Mouse (Mus musculus) MEL-GATA-1-ER (cell line): ENCODE results near the gene Depdc7.

Experiments used
- DNase-seq: peaks from one replicate; pipeline ENCODE4 v3.0.0-alpha.2; 2012; ENCODE audit warnings: low read depth; ENCODE audit errors: extremely low read depth

Depdc7 gene

GRCm38 (mm10) chr2:104742741-104743064 lies at the start of gene Depdc7:
Depdc7 (minus strand) TSS chr2:104742878.
- peak; percentile 59 for DNase-seq

- DNase-seq = peak; percentile 32
Measured at GRCm38 (mm10) chr2:104774763-104775162, 32.1 kb upstream of the Depdc7 start.

GRCm38 (mm10) chr2:104768697-104769096 lies 26.0 kb upstream of the Depdc7 start:
- DNase-seq = no peak

- no peak for DNase-seq
Measured at GRCm38 (mm10) chr2:104764018-104764417, 21.3 kb upstream of the Depdc7 start.

DNA sequence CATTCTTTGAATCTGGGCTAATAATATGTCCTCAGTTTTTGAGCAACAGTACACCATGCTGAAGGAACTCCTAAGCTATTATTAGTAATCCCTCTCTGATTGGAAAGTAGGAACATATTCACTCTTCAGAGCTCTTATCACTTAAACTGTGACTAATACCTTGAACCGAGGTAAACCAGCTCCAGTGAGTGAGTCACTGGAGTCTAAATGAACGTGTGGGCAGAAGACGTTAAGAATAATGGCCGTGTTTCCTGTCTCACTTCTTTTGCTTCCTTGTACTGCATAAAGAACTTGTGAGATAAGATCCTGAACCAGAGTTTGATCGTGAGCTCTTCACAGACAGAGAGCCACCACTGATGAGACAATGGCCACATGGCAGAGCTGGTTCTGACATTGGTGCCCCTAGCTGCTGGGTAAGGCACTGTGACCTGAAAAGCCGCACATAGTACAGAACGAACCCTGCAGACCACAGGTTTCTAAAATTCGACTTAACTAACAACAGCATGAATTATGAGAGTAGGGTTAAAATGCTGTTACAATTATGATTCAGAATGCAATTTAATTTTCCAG lies 20.5 kb upstream of the Depdc7 start:
- no peak for DNase-seq

GRCm38 (mm10) chr2:104750611-104751010 lies 7.9 kb upstream of the Depdc7 start:
- peak; percentile 25 for DNase-seq

DNA sequence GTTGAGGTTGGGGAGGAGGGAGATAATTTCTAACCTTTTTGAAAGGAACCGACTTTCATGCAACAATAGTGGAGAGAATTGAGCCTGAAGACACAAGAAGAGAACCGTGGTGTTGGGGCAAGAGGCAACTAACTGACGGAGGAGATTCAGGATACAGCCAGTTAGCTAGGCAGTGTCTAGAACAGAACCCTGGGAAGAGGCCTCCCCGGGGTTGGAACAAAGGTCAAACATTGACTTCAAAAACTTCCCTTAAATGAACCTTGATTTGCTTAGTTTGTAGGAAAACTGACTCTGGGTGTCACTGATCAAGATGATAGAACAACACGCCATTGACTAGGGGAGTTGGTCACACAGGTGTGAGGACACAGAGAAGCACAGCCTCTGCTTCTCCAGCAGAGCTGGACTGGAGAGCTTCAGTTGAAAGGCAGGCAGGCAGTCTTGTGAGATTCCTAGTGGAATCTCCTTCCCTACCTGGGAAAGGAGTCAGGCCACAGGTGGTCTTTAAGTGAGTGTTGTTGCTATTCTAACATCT lies 6.0 kb upstream of the Depdc7 start:
- no peak for DNase-seq

DNA sequence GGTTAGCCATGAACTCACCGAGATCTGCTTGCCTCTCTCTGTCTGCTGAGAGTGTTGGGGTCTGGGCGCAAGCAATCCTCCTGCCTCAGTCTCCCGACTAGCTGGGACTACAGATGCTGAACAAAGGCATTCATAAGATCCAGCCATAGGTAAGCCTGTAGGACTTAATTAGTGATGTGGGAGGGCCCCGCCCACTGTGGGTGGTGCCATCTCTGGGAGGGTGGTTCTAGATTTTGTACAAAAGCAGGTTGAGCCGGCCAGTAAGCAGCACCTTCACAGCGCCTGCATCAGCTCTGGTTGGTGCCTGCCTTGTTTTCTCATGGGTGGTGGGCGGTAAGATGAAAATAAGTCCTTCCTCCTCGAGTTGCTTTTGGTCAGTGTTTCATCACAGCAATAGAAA lies 3.6 kb upstream of the Depdc7 start:
- DNase-seq = no peak

- no peak for DNase-seq
Measured at GRCm38 (mm10) chr2:104743971-104744370, 1.3 kb upstream of the Depdc7 start.

DNA sequence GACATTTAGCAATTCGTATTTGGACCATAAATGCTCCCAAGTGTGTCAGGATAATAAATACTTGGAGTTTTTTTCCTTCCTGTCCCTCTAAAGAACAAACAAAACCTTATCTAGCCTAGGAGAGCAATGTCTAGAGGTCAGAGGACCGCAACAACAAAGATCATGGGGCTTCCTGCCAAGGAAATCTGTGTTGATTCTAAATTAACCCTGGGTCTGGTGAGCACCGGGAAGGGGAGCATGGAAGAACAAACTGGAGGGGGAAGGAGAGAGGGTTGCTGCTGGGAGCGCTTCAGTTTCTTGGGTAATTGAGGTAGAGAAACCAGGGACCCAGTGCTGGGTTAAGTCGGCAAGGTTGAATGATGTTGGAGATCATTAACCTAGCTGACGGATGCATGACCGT lies 482 bp upstream of the Depdc7 start:
- DNase-seq = no peak

- DNase-seq = no peak
Measured at GRCm38 (mm10) chr2:104741896-104742740, 560 bp downstream of the Depdc7 start.

DNA sequence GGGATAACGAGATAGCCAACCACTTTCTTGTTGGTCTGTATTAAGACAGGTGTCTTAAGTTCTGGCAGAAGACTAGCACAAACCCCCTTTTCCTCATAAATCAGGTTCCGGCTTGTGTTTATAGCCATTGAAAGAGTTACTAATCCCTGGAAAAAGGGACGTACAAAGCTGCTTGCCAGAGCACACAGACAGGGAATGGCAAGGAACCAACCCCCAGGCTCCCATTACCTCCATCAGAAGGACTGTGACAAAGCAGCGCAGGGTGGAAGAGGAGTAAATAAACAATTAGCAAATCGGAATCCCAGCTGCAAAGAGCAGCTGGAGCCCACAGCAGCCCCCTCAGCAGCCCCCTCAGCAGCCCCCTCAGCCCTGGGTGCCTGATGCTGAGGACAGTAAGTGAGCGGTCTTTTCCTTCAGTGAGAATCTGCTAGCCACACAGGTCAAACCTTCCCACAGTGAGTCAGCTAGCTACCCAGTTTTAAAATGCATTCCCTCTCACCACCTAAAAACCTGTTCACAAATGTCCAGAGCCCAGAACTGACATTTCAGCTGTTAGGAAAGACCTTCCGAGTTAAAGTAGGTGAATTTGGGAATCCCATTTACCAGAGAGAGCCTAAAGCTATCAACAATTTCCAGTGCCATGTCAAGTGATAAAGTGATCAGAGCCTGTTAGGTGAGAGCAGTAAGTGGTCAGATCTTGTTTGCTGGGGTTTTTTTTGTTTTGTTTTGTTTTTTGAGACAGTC lies 1.5 kb downstream of the Depdc7 start:
- DNase-seq = no peak

DNA sequence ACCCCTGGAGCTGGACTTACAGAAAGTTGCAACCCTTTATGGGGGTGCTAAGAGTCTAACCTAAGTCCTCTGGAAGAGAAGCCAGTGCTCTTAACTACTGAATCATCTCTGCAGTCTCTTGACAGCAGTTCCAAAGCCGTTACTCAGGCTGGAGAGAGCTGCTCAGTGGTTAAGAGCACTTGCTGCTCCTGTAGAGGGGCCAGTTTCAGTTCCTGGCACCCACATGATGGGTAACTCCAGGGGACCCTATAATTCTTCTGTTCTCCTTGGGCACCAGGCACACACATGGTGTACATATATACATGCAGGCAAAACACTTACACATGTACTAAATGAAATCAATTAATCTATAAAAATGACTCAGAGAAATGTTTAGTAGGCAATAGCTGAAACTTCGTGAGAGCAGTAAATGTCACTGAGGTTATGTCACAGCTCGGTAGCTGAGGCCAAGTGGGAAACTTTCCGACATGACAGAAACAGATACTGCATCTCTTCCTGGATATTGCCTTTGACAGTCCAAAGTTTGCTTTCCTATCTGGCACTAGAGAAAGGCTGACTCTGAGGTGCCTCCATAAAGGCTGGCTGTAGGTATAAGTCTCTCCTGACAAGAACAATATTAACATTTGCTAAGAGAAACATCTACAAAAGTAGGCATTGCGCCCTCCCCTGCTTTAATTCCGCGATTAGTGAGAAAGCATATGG lies 2.3 kb downstream of the Depdc7 start:
- no peak for DNase-seq

- no peak for DNase-seq
Measured at GRCm38 (mm10) chr2:104739691-104740090, 3.0 kb downstream of the Depdc7 start.

DNA sequence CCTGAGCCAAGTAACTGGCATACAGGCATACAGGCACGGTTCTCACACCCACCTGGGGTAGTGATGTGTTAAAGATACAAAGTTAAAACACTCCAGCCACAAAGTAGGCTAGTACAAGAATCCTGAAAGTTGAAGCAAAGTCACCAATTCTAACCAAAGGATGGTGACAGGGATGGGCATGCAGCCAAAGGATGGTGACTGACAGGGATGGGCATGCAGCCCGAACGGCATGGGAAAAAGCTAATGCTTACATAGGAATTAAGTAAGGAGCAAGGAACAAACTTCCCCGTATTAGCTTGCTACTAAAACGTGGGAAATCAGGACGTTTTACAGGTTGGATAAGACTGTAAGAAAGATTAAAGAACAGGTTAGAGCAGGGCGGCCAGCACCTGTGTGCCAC lies 6.4 kb downstream of the Depdc7 start:
- DNase-seq = no peak

GRCm38 (mm10) chr2:104732562-104733256 lies 10.0 kb downstream of the Depdc7 start:
- DNase-seq = no peak

GRCm38 (mm10) chr2:104732033-104732444 lies 10.6 kb downstream of the Depdc7 start:
- no peak for DNase-seq

GRCm38 (mm10) chr2:104727369-104727768 lies 15.3 kb downstream of the Depdc7 start:
- no peak for DNase-seq

- DNase-seq = no peak
Measured at GRCm38 (mm10) chr2:104722021-104722420, 20.7 kb downstream of the Depdc7 start.

GRCm38 (mm10) chr2:104717827-104718226 lies 24.9 kb downstream of the Depdc7 start:
- DNase-seq = no peak

DNA sequence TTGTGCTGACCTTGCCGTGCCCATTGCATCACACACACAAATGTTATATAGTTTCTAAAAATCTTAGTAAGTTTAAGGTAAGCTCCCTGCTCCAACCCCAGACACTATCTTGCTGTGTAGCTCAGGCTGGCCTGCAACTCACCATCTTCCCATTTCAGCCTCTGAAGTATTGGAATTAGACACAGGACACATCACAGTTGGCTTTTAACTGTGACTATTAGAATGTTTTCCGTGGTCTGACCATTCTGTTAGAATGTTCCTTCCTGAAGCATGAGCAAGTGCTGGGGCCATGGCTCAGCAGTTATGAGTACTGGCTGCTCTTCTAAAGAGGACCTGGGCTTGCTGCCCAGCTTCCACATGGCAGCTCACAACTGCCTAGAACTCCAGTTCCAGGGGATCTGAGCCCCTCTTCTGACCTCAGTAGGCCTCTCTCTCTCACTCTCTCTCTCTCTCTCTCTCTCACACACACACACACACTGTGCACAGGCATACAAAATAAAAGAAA lies 25.4 kb downstream of the Depdc7 start:
- DNase-seq = no peak
